Mouse (Mus musculus): ENCODE data around the gene Ppfibp2.

- TF ChIP-seq GATA1 (IDR thresholded peaks at IDR 0.05; ENCODE audit: low read length) (no peak), TAL1 (IDR thresholded peaks at IDR 0.05; ENCODE audit: low read length) (no peak)
Observed at GRCm38 (mm10) chr7:107567261-107567671, 27.7 kb upstream of the Ppfibp2 start, which contains the start of gene Olfml1.

Data from erythroblast, embryonic 14.5 days (primary cell).